Mouse (Mus musculus) cerebellum, adult 2 months (tissue): ENCODE results near the gene Tifab.
A peak's percentile ranks its signal among the peaks of the same experiment; 100 is the strongest.

Source experiments
- CTCF ChIP-seq: fragments of 200-500 bp; IDR thresholded peaks from 2 replicates; pipeline ENCODE4 v1.5.1; 2011; ENCODE audit warnings: low read depth, mild to moderate bottlenecking, control low read depth, low read length, moderate library complexity, borderline replicate concordance; ENCODE audit not compliant: insufficient read depth
- POLR2A ChIP-seq: fragments of 200-500 bp; IDR thresholded peaks from 2 replicates; pipeline ENCODE4 v1.6.1; 2011; ENCODE audit warnings: low read length, control low read depth, borderline replicate concordance; ENCODE audit not compliant: insufficient read depth

- peak; percentile 22; the same call in 1 of the 2 replicates for TF ChIP-seq CTCF
- TF ChIP-seq POLR2A: no peak
Observed at GRCm38 (mm10) chr13:56145523-56145922, 33.2 kb downstream of the Tifab start.
